Mouse (Mus musculus) midbrain, embryonic 13.5 days (tissue): ENCODE results near the gene Atp5h. TPM values are rescaled to one million over a fixed set of nuclear protein-coding genes. Genes with fewer than 3 reads are reported as not detected.
A peak's percentile ranks its signal among the peaks of the same experiment; 100 is the strongest.
"Not testable (repeated sequence)": the region's sequence is repeated elsewhere in the genome, so short reads cannot be mapped to it uniquely, and the experiment has no call there.

ENCODE experiments used
- ATAC-seq: fragments of 200-750 bp; cut with Nextera tagmentation; 2 replicates; pipeline ENCODE4 v1.8.0; 2017; ENCODE audit warnings: mild to moderate bottlenecking, moderate TSS enrichment, moderate library complexity
- H3K27ac ChIP-seq: fragments of 300-500 bp; sonication (generic); 2 replicates; pipeline ENCODE4 v1.5.1; 2015; ENCODE audit warnings: inconsistent platforms, mild to moderate bottlenecking, moderate library complexity
- H3K27me3 ChIP-seq: fragments of 300-500 bp; sonication (generic); 2 replicates; pipeline ENCODE4 v1.6.1; 2015; ENCODE audit warnings: mild to moderate bottlenecking, inconsistent platforms
- H3K36me3 ChIP-seq: fragments of 300-500 bp; sonication (generic); 2 replicates; pipeline ENCODE4 v1.6.1; 2015; ENCODE audit warnings: mild to moderate bottlenecking, inconsistent platforms
- H3K4me1 ChIP-seq: fragments of 300-500 bp; sonication (generic); replicated peaks from 2 replicates; pipeline ENCODE4 v1.6.1; 2015; ENCODE audit warnings: inconsistent platforms
- H3K4me2 ChIP-seq: fragments of 300-500 bp; sonication (generic); replicated peaks from 2 replicates; pipeline ENCODE4 v1.6.1; 2015; ENCODE audit warnings: moderate library complexity, mild to moderate bottlenecking, inconsistent platforms
- H3K4me3 ChIP-seq: fragments of 300-500 bp; sonication (generic); replicated peaks from 2 replicates; pipeline ENCODE4 v1.5.1; 2015; ENCODE audit warnings: mild to moderate bottlenecking, inconsistent platforms
- H3K9ac ChIP-seq: fragments of 300-500 bp; sonication (generic); replicated peaks from 2 replicates; pipeline ENCODE4 v1.6.1; 2015; ENCODE audit warnings: mild to moderate bottlenecking, inconsistent platforms
- H3K9me3 ChIP-seq: fragments of 300-500 bp; sonication (generic); 2 replicates; pipeline ENCODE4 v1.6.1; 2016; ENCODE audit warnings: mild to moderate bottlenecking, inconsistent platforms
- WGBS: fragments of 180-500 bp; shearing (Covaris S2); methylation state at CpG from one replicate; pipeline ENCODE4 v1.1.7; 2015; 5-methylcytosine and 5-hydroxymethylcytosine counted together
- polyA plus RNA-seq: library from polyadenylated mRNA; unstranded; fragments of >200 nt; fragmentation: Nextera tagmentation; extraction: Ambion mirVana; gene quantifications from 2 replicates; pipeline ENCODE4 v1.2.1, GENCODE M21; 2015

Gene Atp5h
- polyA plus RNA-seq, 1 experiment from 2014 or later, result 948 TPM

- H3K9ac ChIP-seq, result peak overlapping the region; percentile 51
- no peaks in the 10 kb centered on the region for H3K9me3 ChIP-seq
- no peaks in the 10 kb centered on the region for H3K27me3 ChIP-seq
- peaks cover 78% of the 10 kb centered on the region for H3K4me1 ChIP-seq
- 77% methylated on average over 6 of the region's 6 CpGs for WGBS
- H3K27ac ChIP-seq, result peak overlapping the region; percentile 91
- no peak overlapping the region for H3K4me3 ChIP-seq
- H3K36me3 ChIP-seq, result peaks cover 36% of the 10 kb centered on the region
- no peak for ATAC-seq
- peak overlapping the region; percentile 4; the same call in 1 of the 2 replicates for H3K4me2 ChIP-seq
Observed at GRCm38 (mm10) chr11:115408266-115408920, 11.4 kb downstream of the Atp5h start.

- no peaks in the 10 kb centered on the region for H3K27me3 ChIP-seq
- H3K27ac ChIP-seq, result no peak overlapping the region
- H3K4me1 ChIP-seq, result peaks cover 74% of the 10 kb centered on the region
- H3K9me3 ChIP-seq, result no peaks in the 10 kb centered on the region
- no peak overlapping the region for H3K4me2 ChIP-seq
- WGBS, result 97% methylated on average over 17 of the region's 17 CpGs
- H3K4me3 ChIP-seq, result no peak overlapping the region
- H3K9ac ChIP-seq, result no peak overlapping the region
- ATAC-seq, result no peak
- peaks cover 36% of the 10 kb centered on the region for H3K36me3 ChIP-seq
Observed at GRCm38 (mm10) chr11:115406858-115407401, 12.8 kb downstream of the Atp5h start.

- 98% methylated on average over 6 of the region's 6 CpGs for WGBS
- no peak for ATAC-seq
Observed at GRCm38 (mm10) chr11:115405723-115406122, 14.0 kb downstream of the Atp5h start.

GRCm38 (mm10) chr11:115403338-115404124 is 16.2 kb downstream of the Atp5h start, which contains the start of gene Mrpl58:
Mrpl58 (plus strand) TSS chr11:115403752.
- Histone ChIP-seq H3K27ac (peak within 1 kb of the TSS; percentile 89), H3K9ac (peak within 1 kb of the TSS; percentile 83), H3K4me2 (peak within 1 kb of the TSS; percentile 83), H3K36me3 (peaks cover 27% of the 10 kb centered on the region), H3K4me3 (peak within 1 kb of the TSS; percentile 71), H3K4me1 (peaks cover 62% of the 10 kb centered on the region), H3K27me3 (no peaks in the 10 kb centered on the region), H3K9me3 (no peaks in the 10 kb centered on the region)
- peak; percentile 88 for ATAC-seq
- 3% methylated on average over 50 of the region's 50 CpGs for WGBS

More at GRCm38 (mm10) chr11:115405723-115406122, 14.0 kb downstream of the Atp5h start:
- H3K9ac ChIP-seq, result no peak overlapping the region
- H3K4me3 ChIP-seq, result no peak overlapping the region; the same call in 1 of the 2 replicates
- 0 out of 2 replicates have a peak overlapping the region, but pooled peaks have one; percentile 83 for H3K4me2 ChIP-seq
- no peak overlapping the region for H3K27ac ChIP-seq
- no peaks in the 10 kb centered on the region for H3K27me3 ChIP-seq
- peaks cover 33% of the 10 kb centered on the region for H3K36me3 ChIP-seq
- no peaks in the 10 kb centered on the region for H3K9me3 ChIP-seq
- peaks cover 70% of the 10 kb centered on the region for H3K4me1 ChIP-seq

- H3K4me3 ChIP-seq, result no peak overlapping the region
- 28% methylated on average over 11 of the region's 11 CpGs for WGBS
- peak overlapping the region; percentile 29 for H3K4me2 ChIP-seq
- peak overlapping the region; percentile 87 for H3K27ac ChIP-seq
- H3K36me3 ChIP-seq, result peaks cover 12% of the 10 kb centered on the region
- peaks cover 48% of the 10 kb centered on the region for H3K4me1 ChIP-seq
- H3K27me3 ChIP-seq, result no peaks in the 10 kb centered on the region
- peak overlapping the region; percentile 42 for H3K9ac ChIP-seq
- ATAC-seq, result peak; percentile 48
- no peaks in the 10 kb centered on the region for H3K9me3 ChIP-seq
Observed at GRCm38 (mm10) chr11:115400630-115401391, 19.0 kb downstream of the Atp5h start.

- H3K27ac ChIP-seq, result peak overlapping the region; percentile 87
- peaks cover 41% of the 10 kb centered on the region for H3K4me1 ChIP-seq
- H3K9me3 ChIP-seq, result no peaks in the 10 kb centered on the region
- 78% methylated on average over 3 of the region's 3 CpGs for WGBS
- 0 out of 2 replicates have a peak overlapping the region, but pooled peaks have one; percentile 32 for H3K9ac ChIP-seq
- H3K4me2 ChIP-seq, result no peak overlapping the region
- ATAC-seq, result no peak
- no peaks in the 10 kb centered on the region for H3K27me3 ChIP-seq
- H3K36me3 ChIP-seq, result peaks cover 14% of the 10 kb centered on the region
- no peak overlapping the region for H3K4me3 ChIP-seq
Observed at GRCm38 (mm10) chr11:115400126-115400525, 19.6 kb downstream of the Atp5h start.

- Histone ChIP-seq H3K36me3 (peaks cover 35% of the 10 kb centered on the region), H3K4me2 (no peak overlapping the region), H3K9ac (no peak overlapping the region), H3K27me3 (no peaks in the 10 kb centered on the region), H3K27ac (no peak overlapping the region), H3K9me3 (no peaks in the 10 kb centered on the region), H3K4me1 (peaks cover 27% of the 10 kb centered on the region), H3K4me3 (no peak overlapping the region)
- ATAC-seq, result no peak
- WGBS, result 86% methylated on average over 7 of the region's 7 CpGs
Observed at GRCm38 (mm10) chr11:115398085-115398484, 21.7 kb downstream of the Atp5h start.

GRCm38 (mm10) chr11:115393721-115394325 is 25.9 kb downstream of the Atp5h start:
- H3K9ac ChIP-seq, result no peak overlapping the region
- H3K4me2 ChIP-seq, result no peak overlapping the region
- H3K27ac ChIP-seq, result no peak overlapping the region
- H3K27me3 ChIP-seq, result no peaks in the 10 kb centered on the region
- no peaks in the 10 kb centered on the region for H3K4me1 ChIP-seq
- WGBS, result 69% methylated on average over 34 of the region's 34 CpGs
- H3K4me3 ChIP-seq, result no peak overlapping the region
- no peaks in the 10 kb centered on the region for H3K9me3 ChIP-seq
- H3K36me3 ChIP-seq, result peaks cover 69% of the 10 kb centered on the region
- ATAC-seq, result 0 out of 2 replicates have a peak, but pooled peaks have one; percentile 17

- ATAC-seq, result no peak
Observed at GRCm38 (mm10) chr11:115391358-115391757, 28.4 kb downstream of the Atp5h start.

GRCm38 (mm10) chr11:115386859-115387258 is 32.9 kb downstream of the Atp5h start:
- 87% methylated on average over 3 of the region's 3 CpGs for WGBS
- not testable (repeated sequence) for H3K9me3 ChIP-seq, H3K27me3 ChIP-seq, H3K4me2 ChIP-seq, H3K9ac ChIP-seq, H3K4me3 ChIP-seq, ATAC-seq, H3K27ac ChIP-seq
- Histone ChIP-seq H3K36me3 (peaks cover 28% of the 10 kb centered on the region), H3K4me1 (peaks cover 41% of the 10 kb centered on the region)

More at GRCm38 (mm10) chr11:115391358-115391757, 28.4 kb downstream of the Atp5h start:
- Histone ChIP-seq H3K4me1 (peaks cover 1% of the 10 kb centered on the region; the same call in 1 of the 2 replicates), H3K36me3 (peaks cover 73% of the 10 kb centered on the region), H3K4me3 (no peak overlapping the region), H3K9ac (no peak overlapping the region), H3K9me3 (no peaks in the 10 kb centered on the region), H3K4me2 (no peak overlapping the region), H3K27me3 (no peaks in the 10 kb centered on the region), H3K27ac (no peak overlapping the region)
- 92% methylated on average over 7 of the region's 7 CpGs for WGBS

GRCm38 (mm10) chr11:115384587-115384986 is 35.2 kb downstream of the Atp5h start:
- Histone ChIP-seq H3K27ac (peak overlapping the region; percentile 74; the same call in 1 of the 2 replicates), H3K4me1 (peaks cover 45% of the 10 kb centered on the region), H3K36me3 (peaks cover 7% of the 10 kb centered on the region), H3K4me3 (0 out of 2 replicates have a peak overlapping the region, but pooled peaks have one; percentile 87), H3K9me3 (no peaks in the 10 kb centered on the region), H3K9ac (peak overlapping the region; percentile 97), H3K27me3 (no peaks in the 10 kb centered on the region), H3K4me2 (peak overlapping the region; percentile 82)
- WGBS, result 81% methylated on average over 5 of the region's 5 CpGs
- no peak for ATAC-seq
